Mouse (Mus musculus) limb, embryonic 11.5 days (tissue): ENCODE measurements around the gene S100a13. TPM values are rescaled to one million over a fixed set of nuclear protein-coding genes. Genes with fewer than 3 reads are reported as not detected.

Source experiments
- ATAC-seq: fragments of 200-750 bp; cut with Nextera tagmentation; 2 replicates; pipeline ENCODE4 v1.8.0; 2017; ENCODE audit warnings: low read depth; ENCODE audit not compliant: insufficient number of reproducible peaks, low FRiP score, low TSS enrichment
- DNase-seq: peaks from one replicate; pipeline ENCODE4 v3.0.0-alpha.2; 2015; ENCODE audit warnings: low spot score
- H3K27ac ChIP-seq: fragments of 300-500 bp; sonication (generic); replicated peaks from 2 replicates; pipeline ENCODE4 v1.5.1; 2014; ENCODE audit warnings: low read depth, mild to moderate bottlenecking, low read length
- H3K27me3 ChIP-seq: fragments of 300-500 bp; sonication (generic); 2 replicates; pipeline ENCODE4 v1.6.1; 2014; ENCODE audit warnings: mild to moderate bottlenecking, low read length, mixed read lengths; ENCODE audit not compliant: control insufficient read depth, insufficient read depth
- H3K36me3 ChIP-seq: fragments of 300-500 bp; sonication (generic); 2 replicates; pipeline ENCODE4 v1.6.1; 2014; ENCODE audit warnings: mild to moderate bottlenecking, low read length, moderate library complexity, mixed read lengths; ENCODE audit not compliant: control insufficient read depth, insufficient read depth
- H3K4me1 ChIP-seq: fragments of 300-500 bp; sonication (generic); 2 replicates; pipeline ENCODE4 v1.6.1; 2014; ENCODE audit warnings: low read length, mixed read lengths; ENCODE audit not compliant: control insufficient read depth, insufficient read depth
- H3K4me2 ChIP-seq: fragments of 300-500 bp; sonication (generic); 2 replicates; pipeline ENCODE4 v1.6.1; 2014; ENCODE audit warnings: low read depth, mild to moderate bottlenecking, moderate library complexity; ENCODE audit not compliant: severe bottlenecking
- H3K4me3 ChIP-seq: fragments of 300-500 bp; sonication (generic); 2 replicates; pipeline ENCODE4 v1.5.1; 2014; ENCODE audit warnings: low read depth, low read length
- H3K9ac ChIP-seq: fragments of 300-500 bp; sonication (generic); 2 replicates; pipeline ENCODE4 v1.6.1; 2014; ENCODE audit warnings: mild to moderate bottlenecking, low read length
- H3K9me3 ChIP-seq: fragments of 300-500 bp; sonication (generic); 2 replicates; pipeline ENCODE4 v1.6.1; 2016; ENCODE audit warnings: low read length; ENCODE audit not compliant: control insufficient read depth
- WGBS: fragments of 180-500 bp; shearing (Covaris S2); extraction: QIAGEN DNeasy Blood & Tissue Kit; methylation state at CpG from one replicate; pipeline ENCODE4 v1.1.7; 2014; 5-methylcytosine and 5-hydroxymethylcytosine counted together
- polyA plus RNA-seq: library from polyadenylated mRNA; unstranded; fragments of >200 nt; fragmentation: Nextera tagmentation; extraction: Ambion mirVana; gene quantifications from 2 replicates; pipeline ENCODE4 v1.2.1, GENCODE M21; 2014

Gene S100a13
- polyA plus RNA-seq, 1 experiment from 2014 or later: 12.6 TPM

GRCm38 (mm10) chr3:90512276-90512675, 2.0 kb upstream of the S100a13 start:
- H3K27me3 ChIP-seq: peaks cover 5% of the 10 kb centered on the region; the same call in 1 of the 2 replicates
- H3K27ac ChIP-seq: no peak overlapping the region
- 0 out of 2 replicates have a peak, but pooled peaks cover 2% of the 10 kb centered on the region for H3K36me3 ChIP-seq
- WGBS: 88% methylated on average over 5 of the region's 5 CpGs
- no peak overlapping the region for H3K4me3 ChIP-seq
- H3K4me2 ChIP-seq: no peak overlapping the region
- no peak for DNase-seq
- no peak overlapping the region for H3K9ac ChIP-seq
- H3K9me3 ChIP-seq: no peaks in the 10 kb centered on the region
- no peak for ATAC-seq
- H3K4me1 ChIP-seq: peaks cover 17% of the 10 kb centered on the region

- peaks cover 5% of the 10 kb centered on the region; the same call in 1 of the 2 replicates for H3K27me3 ChIP-seq
- no peak for DNase-seq
- H3K9me3 ChIP-seq: no peaks in the 10 kb centered on the region
- H3K4me3 ChIP-seq: no peak overlapping the region
- H3K4me1 ChIP-seq: peaks cover 12% of the 10 kb centered on the region
- no peak overlapping the region for H3K27ac ChIP-seq
- ATAC-seq: no peak
- no peak overlapping the region for H3K9ac ChIP-seq
- WGBS: 73% methylated on average over 9 of the region's 9 CpGs
- no peaks in the 10 kb centered on the region for H3K36me3 ChIP-seq
- H3K4me2 ChIP-seq: no peak overlapping the region
Observed at GRCm38 (mm10) chr3:90512948-90513642, 1.1 kb upstream of the S100a13 start.

GRCm38 (mm10) chr3:90514691-90515090, 456 bp downstream of the S100a13 start:
- WGBS: under 1% methylated on average over 10 of the region's 10 CpGs
- Histone ChIP-seq H3K4me2 (peak overlapping the region; percentile 78), H3K4me3 (peak overlapping the region; percentile 26), H3K36me3 (no peaks in the 10 kb centered on the region), H3K4me1 (peaks cover 12% of the 10 kb centered on the region), H3K27me3 (peaks cover 5% of the 10 kb centered on the region; the same call in 1 of the 2 replicates), H3K27ac (no peak overlapping the region), H3K9ac (peak overlapping the region; percentile 43), H3K9me3 (no peaks in the 10 kb centered on the region)
- ATAC-seq (peak; percentile 27; the same call in 1 of the 2 replicates), DNase-seq (peak; percentile 77)

GRCm38 (mm10) chr3:90515242-90515641, 1.0 kb downstream of the S100a13 start:
- H3K27ac ChIP-seq: no peak overlapping the region
- 50% methylated on average over 1 of the region's 1 CpGs for WGBS
- ATAC-seq (no peak), DNase-seq (no peak)
- H3K4me2 ChIP-seq: peak overlapping the region; percentile 78
- no peak overlapping the region; the same call in 1 of the 2 replicates for H3K9ac ChIP-seq
- H3K36me3 ChIP-seq: no peaks in the 10 kb centered on the region
- H3K4me3 ChIP-seq: peak overlapping the region; percentile 26
- peaks cover 12% of the 10 kb centered on the region for H3K4me1 ChIP-seq
- H3K9me3 ChIP-seq: no peaks in the 10 kb centered on the region
- H3K27me3 ChIP-seq: peaks cover 5% of the 10 kb centered on the region; the same call in 1 of the 2 replicates

GRCm38 (mm10) chr3:90515789-90516188, 1.6 kb downstream of the S100a13 start:
- Histone ChIP-seq H3K36me3 (no peaks in the 10 kb centered on the region), H3K27me3 (peaks cover 5% of the 10 kb centered on the region; the same call in 1 of the 2 replicates), H3K9ac (no peak overlapping the region), H3K9me3 (no peaks in the 10 kb centered on the region), H3K4me2 (no peak overlapping the region), H3K4me1 (peaks cover 12% of the 10 kb centered on the region), H3K4me3 (no peak overlapping the region), H3K27ac (no peak overlapping the region)
- no peak for DNase-seq
- whole genome bisulfite sequencing: 88% methylated on average over 4 of the region's 4 CpGs
- ATAC-seq: no peak

GRCm38 (mm10) chr3:90517711-90518110, 3.5 kb downstream of the S100a13 start:
- peaks cover 5% of the 10 kb centered on the region; the same call in 1 of the 2 replicates for H3K27me3 ChIP-seq
- H3K27ac ChIP-seq: no peak overlapping the region
- H3K4me3 ChIP-seq: no peak overlapping the region
- peaks cover 12% of the 10 kb centered on the region for H3K4me1 ChIP-seq
- no peak overlapping the region for H3K9ac ChIP-seq
- 78% methylated on average over 4 of the region's 4 CpGs for WGBS
- H3K4me2 ChIP-seq: no peak overlapping the region
- no peaks in the 10 kb centered on the region for H3K9me3 ChIP-seq
- no peaks in the 10 kb centered on the region for H3K36me3 ChIP-seq
- ATAC-seq (no peak), DNase-seq (no peak)

GRCm38 (mm10) chr3:90525421-90525820, 11.2 kb downstream of the S100a13 start:
- WGBS: 71% methylated on average over 4 of the region's 4 CpGs
- DNase-seq: no peak
- H3K9me3 ChIP-seq: no peaks in the 10 kb centered on the region

GRCm38 (mm10) chr3:90526076-90526475, 11.8 kb downstream of the S100a13 start:
- Histone ChIP-seq H3K4me2 (no peak overlapping the region), H3K36me3 (no peaks in the 10 kb centered on the region), H3K9me3 (no peaks in the 10 kb centered on the region), H3K27me3 (no peaks in the 10 kb centered on the region), H3K9ac (no peak overlapping the region), H3K4me1 (no peaks in the 10 kb centered on the region), H3K27ac (no peak overlapping the region), H3K4me3 (no peak overlapping the region)
- 69% methylated on average over 2 of the region's 2 CpGs for WGBS
- no peak for ATAC-seq
- no peak for DNase-seq

More at GRCm38 (mm10) chr3:90525421-90525820, 11.2 kb downstream of the S100a13 start:
- ATAC-seq: no peak
- Histone ChIP-seq H3K9ac (no peak overlapping the region), H3K4me2 (no peak overlapping the region), H3K4me3 (no peak overlapping the region), H3K27me3 (no peaks in the 10 kb centered on the region), H3K27ac (no peak overlapping the region), H3K4me1 (no peaks in the 10 kb centered on the region), H3K36me3 (no peaks in the 10 kb centered on the region)
